Mouse (Mus musculus) CH12.LX (cell line): ENCODE measurements around the gene Mrm3. TPM values are rescaled to one million over a fixed set of nuclear protein-coding genes. Genes with fewer than 3 reads are reported as not detected.

Source experiments
- DNase-seq: peaks from one replicate; pipeline ENCODE4 v3.0.0-alpha.2; 2013; ENCODE audit errors: extremely low read depth
- H3K27ac ChIP-seq: 2 replicates; pipeline ENCODE4 v1.5.1; 2012; ENCODE audit warnings: low read depth, mild to moderate bottlenecking, control low read depth, moderate library complexity; ENCODE audit not compliant: insufficient read depth
- H3K27me3 ChIP-seq: replicated peaks from 2 replicates; pipeline ENCODE3; 2012; ENCODE audit warnings: inconsistent platforms
- H3K36me3 ChIP-seq, 2 experiments: replicated peaks in 1 of 2; 2 replicates each; pipeline versions ENCODE3 to v1.6.1; 2012; ENCODE audit warnings: inconsistent platforms in 1 of 2, low read length in 1 of 2, mild to moderate bottlenecking in 1 of 2, mixed read lengths in 1 of 2, moderate library complexity in 1 of 2; ENCODE audit not compliant: control insufficient read depth in 1 of 2, insufficient read depth in 1 of 2
- H3K4me1 ChIP-seq, 2 experiments: 2 replicates each; pipeline ENCODE4 v1.6.1; 2012; ENCODE audit warnings: inconsistent platforms in 1 of 2, moderate library complexity in 1 of 2; ENCODE audit not compliant: insufficient read depth in 2 of 2, control insufficient read depth in 1 of 2
- H3K4me2 ChIP-seq: 2 replicates; pipeline ENCODE4 v1.6.1; 2012; ENCODE audit warnings: low read depth, mild to moderate bottlenecking, control low read depth; ENCODE audit not compliant: poor library complexity, insufficient read depth, severe bottlenecking
- H3K4me3 ChIP-seq, 3 experiments: fragments of 150-350 bp in 1 of 3; sonication (generic) in 1 of 3; replicated peaks in 1 of 3; 2 replicates each; pipeline versions ENCODE3 to v1.5.1; 2011 to 2012; ENCODE audit warnings: low read depth in 2 of 3, low read length in 2 of 3, mild to moderate bottlenecking in 2 of 3, moderate library complexity in 2 of 3, control low read depth in 1 of 3, improper control_type of control experiment in 1 of 3, inconsistent platforms in 1 of 3, mixed read lengths in 1 of 3; ENCODE audit not compliant: poor library complexity in 1 of 3
- H3K79me2 ChIP-seq: replicated peaks from 2 replicates; pipeline ENCODE4 v1.6.1; 2012; ENCODE audit warnings: mild to moderate bottlenecking, moderate library complexity; ENCODE audit not compliant: control insufficient read depth, poor library complexity, insufficient read depth, severe bottlenecking; ENCODE audit errors: extremely low read depth
- H3K9ac ChIP-seq: 2 replicates; pipeline ENCODE4 v1.6.1; 2012; ENCODE audit warnings: low read depth, mild to moderate bottlenecking, control low read depth, moderate library complexity; ENCODE audit not compliant: insufficient read depth
- H3K9me3 ChIP-seq: replicated peaks from 2 replicates; pipeline ENCODE3; 2012; ENCODE audit warnings: low read length, inconsistent platforms, mixed read lengths
- BHLHE40 ChIP-seq: IDR thresholded peaks from 2 replicates; pipeline ENCODE4 v1.6.1; 2011; ENCODE audit warnings: mild to moderate bottlenecking, low read depth, low read length, improper control_type of control experiment
- CTCF ChIP-seq, 2 experiments: IDR thresholded peaks in 1 of 2; conservative IDR thresholded peaks in 1 of 2; 2 replicates each; pipeline ENCODE4 v1.5.1; 2011 to 2012; ENCODE audit warnings: low read depth in 2 of 2, low read length in 2 of 2, improper control_type of control experiment in 1 of 2, inconsistent platforms in 1 of 2, mild to moderate bottlenecking in 1 of 2, moderate library complexity in 1 of 2
- ETS1 ChIP-seq: conservative IDR thresholded peaks from 2 replicates; pipeline ENCODE4 v1.6.1; 2012; ENCODE audit warnings: low read depth, mild to moderate bottlenecking, inconsistent platforms, low read length, improper control_type of control experiment, moderate library complexity
- JUND ChIP-seq: conservative IDR thresholded peaks from 2 replicates; pipeline ENCODE4 v1.6.1; 2011; ENCODE audit warnings: low read depth, low read length, improper control_type of control experiment
- MXI1 ChIP-seq: IDR thresholded peaks from 2 replicates; pipeline ENCODE4 v1.6.1; 2011; ENCODE audit warnings: mild to moderate bottlenecking, low read depth, low read length, improper control_type of control experiment
- NELFE ChIP-seq: IDR thresholded peaks from 2 replicates; pipeline ENCODE4 v1.6.1; 2011; ENCODE audit warnings: low read depth, low read length, improper control_type of control experiment
- SMC3 ChIP-seq: IDR thresholded peaks from 2 replicates; pipeline ENCODE4 v1.6.1; 2011; ENCODE audit warnings: low read depth, low read length, improper control_type of control experiment
- USF1 ChIP-seq: IDR thresholded peaks from 2 replicates; pipeline ENCODE4 v1.6.1; 2014; ENCODE audit warnings: low read depth, mild to moderate bottlenecking, inconsistent platforms, low read length, improper control_type of control experiment
- USF2 ChIP-seq: conservative IDR thresholded peaks from 2 replicates; pipeline ENCODE4 v1.6.1; 2011; ENCODE audit warnings: low read depth, low read length, improper control_type of control experiment
- ZC3H11A ChIP-seq: IDR thresholded peaks from 2 replicates; pipeline ENCODE4 v1.6.1; 2012; ENCODE audit warnings: low read depth, mild to moderate bottlenecking, inconsistent platforms, low read length, improper control_type of control experiment
- dilution Hi-C: fragments of 300-500 bp; cut with MboI; formaldehyde crosslinking; loops from 2 replicates; pipeline ENCODE4 v1.14.3; 2020; ENCODE audit warnings: low sequenced_read_pairs; ENCODE audit not compliant: extremely low pct_unique_long_range_greater_than_20kb, extremely low pct_ligation_motif_present
- in situ Hi-C: fragments of 300-500 bp; cut with MboI; formaldehyde crosslinking; loops from 3 replicates; pipeline ENCODE4 v1.14.3; 2019; ENCODE audit warnings: low sequenced_read_pairs, low pct_ligation_motif_present, low pct_unique_long_range_greater_than_20kb, mixed read lengths
- polyA plus RNA-seq: library from polyadenylated mRNA; unstranded; fragments of >175 nt; gene quantifications from 2 replicates; pipeline ENCODE4 v1.2.1, GENCODE M21; 2012; ENCODE audit warnings: low read depth; ENCODE audit not compliant: insufficient read length
- total RNA-seq, 2 experiments: library from RNA; depleted of rRNA; stranded (reverse); fragments of 300-350 nt in 1 of 2; fragments of >200 nt in 1 of 2; gene quantifications; 2 replicates each; pipeline ENCODE4 v1.2.3; 2012 to 2014

Gene Mrm3
- total and polyA plus RNA-seq, 3 experiments: 35.1 to 41.6 (median 40.2) TPM

DNA sequence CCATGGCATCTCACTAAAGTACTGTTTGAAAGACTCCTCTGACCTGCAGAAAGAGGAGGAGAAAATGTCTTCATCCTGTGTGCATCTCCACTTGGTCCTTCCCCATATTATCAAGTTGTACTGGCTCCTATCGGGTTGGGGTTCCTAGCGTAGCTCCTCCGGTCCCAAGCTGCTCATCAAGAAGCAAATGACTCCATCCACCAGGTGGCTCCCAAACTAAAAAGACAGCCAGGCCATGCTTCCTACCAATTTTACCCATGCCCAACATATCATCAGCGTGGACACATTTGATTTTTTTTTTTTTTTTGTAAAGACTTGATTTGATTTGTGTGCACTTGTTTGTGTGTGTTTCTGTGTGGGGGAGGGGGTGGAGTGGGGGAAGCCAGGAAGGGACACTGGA is 28.9 kb downstream of the Mrm3 start:
- dilution Hi-C loops: no loop called here
- H3K4me1 ChIP-seq: peaks cover 8 to 9% of the 10 kb centered on the region in 2 experiments
- peaks cover 0 to 20% of the 10 kb centered on the region in 2 experiments for H3K36me3 ChIP-seq
- no peaks in the 10 kb centered on the region for H3K9me3 ChIP-seq
- H3K4me2 ChIP-seq: no peak overlapping the region
- TF ChIP-seq CTCF (conservative IDR thresholded peaks at IDR 0.05 in 1 of 2, IDR thresholded peaks at IDR 0.05 in 1 of 2; ENCODE audit: low read depth in 2 of 2, low read length in 2 of 2): peak in 1 of 2 experiments; percentile 50; a peak in 2 of 4 replicates
- peak; percentile 46 for TF ChIP-seq SMC3
- TF ChIP-seq ZC3H11A: no peak
- no peaks in the 10 kb centered on the region for H3K79me2 ChIP-seq
- in situ Hi-C loops: no loop called here
- H3K4me3 ChIP-seq: no peak overlapping the region
- DNase-seq: no peak
- no peak overlapping the region for H3K27ac ChIP-seq
- H3K9ac ChIP-seq: no peak overlapping the region
- H3K27me3 ChIP-seq: no peaks in the 10 kb centered on the region

DNA sequence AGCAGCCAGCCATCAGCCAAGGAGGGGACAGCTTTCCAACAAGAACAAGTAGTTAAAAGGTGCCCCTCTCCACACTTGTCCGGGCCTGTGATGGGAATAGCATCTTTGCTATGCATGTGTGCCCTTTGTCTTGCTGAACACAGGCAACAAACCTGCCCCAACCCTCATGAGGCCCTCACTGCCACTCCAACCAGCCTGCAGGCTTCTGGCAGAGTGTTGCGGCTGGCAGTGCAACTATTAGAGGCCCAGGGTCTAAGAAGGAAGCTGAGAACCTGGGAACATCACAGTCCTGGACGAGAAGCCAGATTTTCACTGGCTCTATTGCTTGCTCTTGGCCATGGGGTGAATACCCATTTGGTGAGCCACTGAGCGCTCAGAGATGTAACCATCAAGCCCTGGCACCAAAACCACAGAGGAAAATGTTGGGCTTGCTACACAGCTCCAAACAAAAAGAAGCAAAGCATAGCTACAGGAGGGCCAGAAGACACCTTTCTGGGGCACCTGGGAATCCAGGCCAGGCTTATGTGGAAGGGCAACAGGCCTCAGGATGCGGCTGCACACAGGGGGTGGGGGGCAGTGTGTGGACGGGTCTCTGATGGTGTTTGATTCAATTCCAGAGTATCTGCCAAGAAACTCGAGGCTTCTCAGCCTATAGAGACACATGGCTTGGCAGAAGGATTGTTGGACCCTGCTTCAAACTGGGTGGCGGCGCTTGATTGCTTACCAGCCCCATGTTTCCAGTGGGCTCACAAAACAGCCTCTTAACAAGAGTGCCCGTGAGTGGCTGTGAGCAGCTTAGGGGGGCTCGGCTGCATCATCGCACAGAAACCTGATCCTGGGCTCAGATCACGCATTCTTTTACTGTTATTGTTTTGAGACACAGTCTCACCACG is 35.7 kb downstream of the Mrm3 start:
- H3K36me3 ChIP-seq: no peaks in the 10 kb centered on the region
- no peaks in the 10 kb centered on the region for H3K79me2 ChIP-seq
- H3K4me1 ChIP-seq: no peaks in the 10 kb centered on the region
- in situ Hi-C loops (no loop called here), dilution Hi-C loops (no loop called here)
- no peak overlapping the region for H3K4me3 ChIP-seq
- no peak overlapping the region for H3K9ac ChIP-seq
- peaks cover 3% of the 10 kb centered on the region for H3K9me3 ChIP-seq
- no peak overlapping the region for H3K27ac ChIP-seq
- TF ChIP-seq ETS1 (no peak), USF2 (no peak), JUND (no peak), MXI1 (no peak), ZC3H11A (no peak), NELFE (no peak)
- no peak for DNase-seq
- no peaks in the 10 kb centered on the region for H3K27me3 ChIP-seq
- H3K4me2 ChIP-seq: no peak overlapping the region

- no peak overlapping the region for H3K4me3 ChIP-seq
- TF ChIP-seq USF1 (no peak), BHLHE40 (no peak)
- TF ChIP-seq, all 38 proteins: peak for 0
- no peaks in the 10 kb centered on the region for H3K79me2 ChIP-seq
- no peak overlapping the region for H3K27ac ChIP-seq
- H3K4me2 ChIP-seq: no peak overlapping the region
- H3K4me1 ChIP-seq: no peaks in the 10 kb centered on the region
- in situ Hi-C loops (no loop called here), dilution Hi-C loops (no loop called here)
- no peaks in the 10 kb centered on the region for H3K27me3 ChIP-seq
- DNase-seq: no peak
- no peaks in the 10 kb centered on the region for H3K36me3 ChIP-seq
- H3K9me3 ChIP-seq: peaks cover 3% of the 10 kb centered on the region
- H3K9ac ChIP-seq: no peak overlapping the region
Measured at GRCm38 (mm10) chr11:76279971-76280370, 36.5 kb downstream of the Mrm3 start.
